Mouse (Mus musculus): Measurements from ENCODE around the gene Nrxn3.

Nrxn3 gene

GRCm38 (mm10) chr12:89331474-89332263 lies 609.0 kb downstream of the Nrxn3 start:
- DNase-seq (ENCODE audit: low spot score in 2 of 2): no peak

- DNase-seq (ENCODE audit: low spot score in 2 of 2): no peak
Observed at GRCm38 (mm10) chr12:89333486-89333885, 610.8 kb downstream of the Nrxn3 start.

GRCm38 (mm10) chr12:89364850-89365249 lies 642.2 kb downstream of the Nrxn3 start:
- DNase-seq (ENCODE audit: low spot score in 2 of 2): no peak

- no peak for DNase-seq (ENCODE audit: low spot score in 2 of 2)
Observed at GRCm38 (mm10) chr12:89369939-89370338, 647.3 kb downstream of the Nrxn3 start.

GRCm38 (mm10) chr12:89376600-89376999 lies 653.9 kb downstream of the Nrxn3 start:
- no peak for DNase-seq (ENCODE audit: low spot score in 2 of 2)

- DNase-seq (ENCODE audit: low spot score in 2 of 2): no peak
Observed at GRCm38 (mm10) chr12:89377051-89377643, 654.5 kb downstream of the Nrxn3 start.

- DNase-seq (ENCODE audit: low spot score in 2 of 2): no peak
Observed at GRCm38 (mm10) chr12:89377687-89378086, 655.0 kb downstream of the Nrxn3 start.

- no peak for DNase-seq (ENCODE audit: low spot score in 2 of 2)
Observed at GRCm38 (mm10) chr12:89383254-89383653, 660.6 kb downstream of the Nrxn3 start.

- no peak for DNase-seq (ENCODE audit: low spot score in 2 of 2)
Observed at GRCm38 (mm10) chr12:89395121-89395792, 672.6 kb downstream of the Nrxn3 start.

- no peak for DNase-seq (ENCODE audit: low spot score in 2 of 2)
Observed at GRCm38 (mm10) chr12:89436519-89436918, 713.8 kb downstream of the Nrxn3 start.

GRCm38 (mm10) chr12:89442323-89443038 lies 719.8 kb downstream of the Nrxn3 start:
- DNase-seq (ENCODE audit: low spot score in 2 of 2): no peak

GRCm38 (mm10) chr12:89450667-89451298 lies 728.1 kb downstream of the Nrxn3 start:
- peak in 1 of 2 experiments; percentile 52 for DNase-seq (ENCODE audit: low spot score in 2 of 2)

- DNase-seq (ENCODE audit: low spot score in 2 of 2): no peak
Observed at GRCm38 (mm10) chr12:89470226-89470625, 747.5 kb downstream of the Nrxn3 start.

GRCm38 (mm10) chr12:89471289-89471688 lies 748.6 kb downstream of the Nrxn3 start:
- no peak for DNase-seq (ENCODE audit: low spot score in 2 of 2)

GRCm38 (mm10) chr12:89471874-89472273 lies 749.2 kb downstream of the Nrxn3 start:
- no peak for DNase-seq (ENCODE audit: low spot score in 2 of 2)

- DNase-seq (ENCODE audit: low spot score in 2 of 2): peak in 1 of 2 experiments; percentile 48
Observed at GRCm38 (mm10) chr12:89479096-89479495, 756.4 kb downstream of the Nrxn3 start.

- no peak for DNase-seq (ENCODE audit: low spot score in 2 of 2)
Observed at GRCm38 (mm10) chr12:89482223-89482622, 759.5 kb downstream of the Nrxn3 start.

GRCm38 (mm10) chr12:89504026-89504425 lies 781.4 kb downstream of the Nrxn3 start:
- no peak for DNase-seq (ENCODE audit: low spot score in 2 of 2)

GRCm38 (mm10) chr12:89505121-89505764 lies 782.6 kb downstream of the Nrxn3 start:
- DNase-seq (ENCODE audit: low spot score in 2 of 2): peak; percentile 43 to 76

- no peak for DNase-seq (ENCODE audit: low spot score in 2 of 2)
Observed at GRCm38 (mm10) chr12:89508970-89509369, 786.3 kb downstream of the Nrxn3 start.

- peak in 1 of 2 experiments; percentile 61 for DNase-seq (ENCODE audit: low spot score in 2 of 2)
Observed at GRCm38 (mm10) chr12:89513759-89514158, 791.1 kb downstream of the Nrxn3 start.

All from cerebellum, postnatal 4 days (tissue).